Mouse (Mus musculus) MEL (cell line): ENCODE results near the gene Lins1.

Experiments used
- CTCF ChIP-seq, 3 experiments: IDR thresholded peaks in 2 of 3; conservative IDR thresholded peaks in 1 of 3; 2 replicates each; pipeline ENCODE4 v1.5.1; 2011 to 2012; ENCODE audit warnings: low read length in 3 of 3, low read depth in 2 of 3, mild to moderate bottlenecking in 2 of 3, improper control_type of control experiment in 1 of 3, inconsistent platforms in 1 of 3, mixed read lengths in 1 of 3, moderate library complexity in 1 of 3; ENCODE audit not compliant: control insufficient read depth in 1 of 3, insufficient read depth in 1 of 3, poor library complexity in 1 of 3, severe bottlenecking in 1 of 3
- ETS1 ChIP-seq: IDR thresholded peaks from 2 replicates; pipeline ENCODE4 v1.6.1; 2012; ENCODE audit warnings: low read depth, mild to moderate bottlenecking, inconsistent platforms, low read length, improper control_type of control experiment, moderate library complexity
- HCFC1 ChIP-seq: IDR thresholded peaks from 2 replicates; pipeline ENCODE4 v1.6.1; 2012; ENCODE audit warnings: low read depth, mild to moderate bottlenecking, inconsistent platforms, low read length, improper control_type of control experiment, moderate library complexity
- MXI1 ChIP-seq: IDR thresholded peaks from 2 replicates; pipeline ENCODE4 v1.6.1; 2011; ENCODE audit warnings: mild to moderate bottlenecking, low read depth, low read length, improper control_type of control experiment
- NELFE ChIP-seq: IDR thresholded peaks from 2 replicates; pipeline ENCODE4 v1.6.1; 2011; ENCODE audit warnings: low read depth, low read length, improper control_type of control experiment
- POLR2A ChIP-seq, 2 experiments: IDR thresholded peaks; 2 replicates each; pipeline ENCODE4 v1.6.1; 2011 to 2012; ENCODE audit warnings: low read length in 2 of 2, mild to moderate bottlenecking in 2 of 2, control low read depth in 1 of 2, improper control_type of control experiment in 1 of 2, low read depth in 1 of 2, moderate library complexity in 1 of 2; ENCODE audit not compliant: control insufficient read depth in 1 of 2, insufficient read depth in 1 of 2, poor library complexity in 1 of 2
- POLR2AphosphoS5 ChIP-seq: IDR thresholded peaks from 2 replicates; pipeline ENCODE4 v1.6.1; 2012; ENCODE audit warnings: low read depth, borderline replicate concordance, mild to moderate bottlenecking, inconsistent platforms, low read length, moderate library complexity, mixed read lengths
- RAD21 ChIP-seq: IDR thresholded peaks from 2 replicates; pipeline ENCODE4 v1.6.1; 2011; ENCODE audit warnings: mild to moderate bottlenecking, low read depth, low read length, improper control_type of control experiment
- RCOR1 ChIP-seq: IDR thresholded peaks from 2 replicates; pipeline ENCODE4 v1.6.1; 2012; ENCODE audit warnings: low read depth, mild to moderate bottlenecking, inconsistent platforms, low read length, improper control_type of control experiment
- USF2 ChIP-seq, 2 experiments: IDR thresholded peaks; 2 replicates each; pipeline ENCODE4 v1.6.1; 2011 to 2012; ENCODE audit warnings: improper control_type of control experiment in 2 of 2, low read length in 2 of 2, borderline replicate concordance in 1 of 2, inconsistent platforms in 1 of 2, low read depth in 1 of 2, mild to moderate bottlenecking in 1 of 2; ENCODE audit not compliant: insufficient read depth in 1 of 2
- ZNF384 ChIP-seq: IDR thresholded peaks from 2 replicates; pipeline ENCODE4 v1.6.1; 2012; ENCODE audit warnings: low read depth, mild to moderate bottlenecking, inconsistent platforms, low read length, improper control_type of control experiment

DNA sequence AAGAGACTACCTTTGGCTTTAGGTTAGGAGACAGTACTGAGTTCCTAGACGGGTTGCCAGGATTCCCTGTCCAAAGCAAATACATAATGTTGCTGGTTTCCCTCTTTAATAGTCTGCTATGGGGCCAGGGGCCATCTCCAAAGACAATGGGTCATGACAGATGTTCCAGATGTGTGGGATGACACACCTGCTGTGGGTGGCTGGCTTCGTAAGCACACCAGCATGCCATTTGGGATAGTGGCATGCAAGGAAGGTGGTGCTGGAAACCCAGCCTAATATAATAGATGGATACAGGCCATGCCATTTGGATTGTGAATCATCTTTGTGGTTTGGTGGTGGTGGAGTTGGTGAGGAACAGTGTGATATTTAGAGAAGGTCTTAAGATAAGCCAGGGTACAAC, 39.5 kb downstream of the Lins1 start:
- TF ChIP-seq RCOR1: no peak
- TF ChIP-seq CTCF (IDR thresholded peaks at IDR 0.05 in 2 of 3, conservative IDR thresholded peaks at IDR 0.05 in 1 of 3; ENCODE audit: control insufficient read depth in 1 of 3, insufficient read depth in 1 of 3, low read depth in 2 of 3, low read length in 3 of 3, poor library complexity in 1 of 3, severe bottlenecking in 1 of 3): no peak
- TF ChIP-seq HCFC1: no peak
- TF ChIP-seq MXI1: no peak
- no peak for TF ChIP-seq POLR2A (IDR thresholded peaks at IDR 0.05; ENCODE audit: control insufficient read depth in 1 of 2, insufficient read depth in 1 of 2, low read depth in 1 of 2, low read length in 2 of 2, poor library complexity in 1 of 2)
- no peak for TF ChIP-seq RAD21
- no peak for TF ChIP-seq ZNF384
- no peak for TF ChIP-seq USF2 (IDR thresholded peaks at IDR 0.05; ENCODE audit: borderline replicate concordance in 1 of 2, insufficient read depth in 1 of 2, low read depth in 1 of 2, low read length in 2 of 2)
- TF ChIP-seq NELFE: no peak
- TF ChIP-seq POLR2AphosphoS5: no peak
- TF ChIP-seq ETS1: no peak
